Mouse (Mus musculus) bone marrow, adult 2 months (tissue): ENCODE data around the gene Usp24. TPM values are rescaled to one million over a fixed set of nuclear protein-coding genes. Genes with fewer than 3 reads are reported as not detected.
A peak's percentile ranks its signal among the peaks of the same experiment; 100 is the strongest.

Experiments used
- H3K27ac ChIP-seq: fragments of 200-500 bp; 2 replicates; pipeline ENCODE4 v1.5.1; 2012; ENCODE audit warnings: low read depth, mild to moderate bottlenecking, control low read depth, inconsistent platforms, low read length; ENCODE audit not compliant: control insufficient read depth, poor library complexity, insufficient read depth
- H3K4me1 ChIP-seq: fragments of 200-500 bp; 2 replicates; pipeline ENCODE4 v1.6.1; 2011; ENCODE audit warnings: low read length; ENCODE audit not compliant: control insufficient read depth, insufficient read depth
- H3K4me3 ChIP-seq: fragments of 200-500 bp; replicated peaks from 2 replicates; pipeline ENCODE3; 2011; ENCODE audit warnings: mild to moderate bottlenecking, low read depth, low read length, control low read depth; ENCODE audit not compliant: control insufficient read depth
- CTCF ChIP-seq: fragments of 200-500 bp; IDR thresholded peaks from 2 replicates; pipeline ENCODE4 v1.5.1; 2011; ENCODE audit warnings: low read length, control low read depth; ENCODE audit not compliant: control insufficient read depth, insufficient read depth
- POLR2A ChIP-seq: fragments of 200-500 bp; IDR thresholded peaks from 2 replicates; pipeline ENCODE4 v1.6.1; 2011; ENCODE audit warnings: low read depth, mild to moderate bottlenecking, control low read depth, low read length, borderline replicate concordance; ENCODE audit not compliant: control insufficient read depth
- WGBS: fragments of 180-500 bp; shearing (Covaris S2); methylation state at CpG from one replicate; pipeline ENCODE4 v1.1.7; 2018; 5-methylcytosine and 5-hydroxymethylcytosine counted together
- polyA plus RNA-seq: library from polyadenylated mRNA; stranded (reverse); fragments of >200 nt; gene quantifications from 2 replicates; pipeline ENCODE4 v1.2.4, GENCODE M21; 2011; ENCODE audit warnings: low replicate concordance; ENCODE audit not compliant: missing spikeins, insufficient read depth, insufficient read length

Gene Usp24
- polyA plus RNA-seq, 1 experiment = 9.8 TPM

- 73% methylated on average over 13 of the region's 13 CpGs for WGBS
- Histone ChIP-seq H3K27ac (no peak overlapping the region), H3K4me1 (no peaks in the 10 kb centered on the region), H3K4me3 (no peak overlapping the region)
- TF ChIP-seq CTCF (no peak), POLR2A (no peak)
Measured at GRCm38 (mm10) chr4:106467420-106468110, 151.6 kb downstream of the Usp24 start.

GRCm38 (mm10) chr4:106470921-106471320 lies 154.9 kb downstream of the Usp24 start:
- H3K4me3 ChIP-seq = no peak overlapping the region
- TF ChIP-seq CTCF (no peak), POLR2A (no peak)
- no peaks in the 10 kb centered on the region for H3K4me1 ChIP-seq
- WGBS = 60% methylated on average over 5 of the region's 5 CpGs
- no peak overlapping the region for H3K27ac ChIP-seq

GRCm38 (mm10) chr4:106472335-106472734 lies 156.3 kb downstream of the Usp24 start:
- no peak overlapping the region for H3K4me3 ChIP-seq
- 13% methylated on average over 3 of the region's 3 CpGs for WGBS
- H3K4me1 ChIP-seq = no peaks in the 10 kb centered on the region
- peak; percentile 36 for TF ChIP-seq CTCF
- TF ChIP-seq POLR2A = no peak
- H3K27ac ChIP-seq = no peak overlapping the region

- H3K4me3 ChIP-seq = no peak overlapping the region
- no peak overlapping the region for H3K27ac ChIP-seq
- 4% methylated on average over 6 of the region's 6 CpGs for WGBS
- H3K4me1 ChIP-seq = no peaks in the 10 kb centered on the region
- TF ChIP-seq CTCF = peak; percentile 86
- no peak for TF ChIP-seq POLR2A
Measured at GRCm38 (mm10) chr4:106474241-106474640, 158.2 kb downstream of the Usp24 start.

DNA sequence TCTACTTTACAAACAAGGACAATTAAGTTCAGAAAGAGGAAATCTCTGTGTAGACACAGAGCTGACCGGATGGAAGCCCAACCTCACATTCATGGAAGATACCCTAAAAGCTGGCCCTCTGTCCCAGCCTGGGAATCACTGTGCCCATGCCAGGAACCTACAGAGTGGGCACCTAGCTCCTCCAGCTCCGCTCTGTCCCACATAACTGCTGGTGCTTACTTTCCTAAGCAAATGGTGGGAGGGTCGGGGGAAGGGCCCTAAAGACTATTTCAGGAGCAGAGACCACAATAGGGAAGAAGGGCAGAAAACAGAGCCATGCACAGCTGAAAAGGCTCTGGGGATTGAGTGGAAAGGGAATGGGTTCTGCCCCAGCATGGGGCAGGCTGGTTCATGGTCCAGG lies 164.5 kb downstream of the Usp24 start:
- TF ChIP-seq POLR2A = no peak
- TF ChIP-seq CTCF = no peak
- Histone ChIP-seq H3K4me1 (no peaks in the 10 kb centered on the region), H3K4me3 (no peak overlapping the region), H3K27ac (no peak overlapping the region)
- WGBS = 47% methylated on average over 3 of the region's 3 CpGs

DNA sequence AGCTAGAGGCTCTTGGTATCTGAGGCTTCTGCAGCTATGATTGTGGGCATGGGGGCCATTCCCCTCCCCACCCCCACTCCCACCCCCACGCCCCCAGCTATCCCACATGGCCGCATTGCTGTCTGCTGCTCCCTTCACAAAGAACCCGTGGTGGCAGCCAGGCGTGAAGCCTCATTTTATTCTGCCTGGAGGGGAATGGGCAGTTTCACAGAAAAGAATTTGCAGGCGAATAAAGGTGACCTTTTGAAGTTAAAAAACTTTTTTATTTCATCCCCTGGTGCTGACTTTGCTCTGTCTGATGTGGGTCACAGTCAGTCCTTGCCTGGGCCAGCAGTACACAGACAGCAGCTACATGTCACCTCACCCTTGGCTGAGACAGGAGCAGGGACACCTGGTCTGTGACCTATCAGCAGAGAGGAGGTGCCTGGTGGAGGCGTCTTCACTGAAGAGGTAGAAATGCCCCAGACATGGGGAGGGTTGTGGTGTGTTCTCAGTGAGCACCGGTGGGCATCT lies 167.3 kb downstream of the Usp24 start:
- 55% methylated on average over 7 of the region's 7 CpGs for WGBS
- H3K4me1 ChIP-seq = no peaks in the 10 kb centered on the region
- H3K4me3 ChIP-seq = no peak overlapping the region
- TF ChIP-seq CTCF (no peak), POLR2A (no peak)
- no peak overlapping the region for H3K27ac ChIP-seq

DNA sequence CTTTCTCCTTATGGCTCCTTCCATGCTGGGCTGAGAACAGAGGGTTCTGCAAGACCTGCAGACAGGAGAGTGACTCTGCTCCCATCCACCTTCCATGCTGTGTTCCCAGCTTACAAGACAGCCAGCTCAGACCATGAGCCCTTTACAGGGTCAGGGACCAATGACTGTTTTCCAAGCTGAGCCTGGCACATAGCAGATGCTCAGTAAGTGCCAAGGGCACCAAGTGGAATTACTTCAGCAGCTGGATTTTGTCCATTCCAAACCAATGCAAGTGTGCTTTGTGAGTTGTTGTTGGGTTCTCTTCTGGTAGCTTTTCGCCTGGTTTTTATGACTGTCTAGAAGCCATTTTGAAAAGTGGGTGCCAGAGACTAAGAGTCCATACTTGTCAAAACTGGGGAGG lies 167.8 kb downstream of the Usp24 start:
- Histone ChIP-seq H3K27ac (no peak overlapping the region), H3K4me3 (no peak overlapping the region), H3K4me1 (no peaks in the 10 kb centered on the region)
- 61% methylated on average over 1 of the region's 1 CpGs for WGBS
- TF ChIP-seq POLR2A = no peak
- TF ChIP-seq CTCF = no peak

DNA sequence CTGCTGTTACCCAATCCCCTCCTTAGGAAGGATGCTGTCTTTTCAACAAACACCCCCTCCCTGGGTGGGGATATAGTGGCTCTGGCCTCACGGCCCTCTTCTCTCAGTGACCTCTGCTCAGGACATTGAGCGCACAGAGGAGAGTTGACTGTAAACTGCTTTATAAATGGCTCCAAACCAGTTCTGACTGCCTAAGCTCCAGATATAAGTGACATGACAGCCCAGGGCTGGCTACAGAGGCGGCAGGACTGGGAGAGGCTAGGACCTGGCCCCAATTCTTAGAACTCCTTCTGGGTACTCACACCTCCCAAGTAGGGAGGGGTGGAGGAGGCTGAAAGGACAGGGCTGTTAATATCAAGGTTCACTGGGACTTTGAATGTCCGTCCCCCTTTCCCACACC lies 174.6 kb downstream of the Usp24 start:
- WGBS = 73% methylated on average over 4 of the region's 4 CpGs
- Histone ChIP-seq H3K27ac (no peak overlapping the region), H3K4me1 (no peaks in the 10 kb centered on the region), H3K4me3 (no peak overlapping the region)
- TF ChIP-seq POLR2A = no peak
- TF ChIP-seq CTCF = no peak

Other genes with a start within 250 kb of the Usp24 start
- not detected in 2 replicates for gene Pcsk9, start 148.1 kb downstream of the Usp24 start, polyA plus RNA-seq
- not detected in 2 replicates for gene Bsnd, start 176.1 kb downstream of the Usp24 start, polyA plus RNA-seq
- gene Dhcr24, start 244.8 kb downstream of the Usp24 start, polyA plus RNA-seq = 11.9 and 23.8 TPM in 2 replicates